Mouse (Mus musculus) embryonic stem cell, embryonic (primary cell): ENCODE measurements at regions not wholly inside any gene's neighbourhood (a gene's known extent, or its start where the extent isn't known, plus 50 kb on each side); places are given as distances from the start of the nearest gene placed in this dataset.

Experiments
- CTCF ChIA-PET, 4 experiments: fragments of 300-600 bp in 2 of 4; fragments of 350-600 bp in 2 of 4; sonication (Branson Sonifier 250); formaldehyde crosslinking; loops; one replicate each; lab custom pipeline; 2022; ENCODE audit warnings: inconsistent platforms in 2 of 4; lab: Charles Lee
- POLR2A ChIA-PET, 4 experiments: fragments of 300-600 bp in 2 of 4; fragments of 350-600 bp in 2 of 4; sonication (Branson Sonifier 250); formaldehyde crosslinking; loops; one replicate each; lab custom pipeline; 2022; ENCODE audit warnings: antibody characterized with exemption in 4 of 4, inconsistent platforms in 1 of 4; lab: Charles Lee

GRCm38 (mm10) chr19:14664682-14665417, 67.0 kb upstream of the Tle4 start:
- POLR2A ChIA-PET, result interaction anchor here in 3 of 4 experiments (0.6 to 9.5 kb wide), 17 partner anchors 9 to 134 kb away, joined by 3 to 115 read pairs (median 4); partner anchors contain the start of gene Tle4 (in 2 of the 3)
- CTCF ChIA-PET, result no interaction called here

GRCm38 (mm10) chr19:14664096-14664586, 66.3 kb upstream of the Tle4 start:
- ChIA-PET CTCF (no interaction called here), POLR2A (interaction anchor here in 3 of 4 experiments (0.6 to 9.5 kb wide), 22 partner anchors 9 to 320 kb away, joined by 3 to 115 read pairs (median 4); partner anchors contain the start of gene Tle4 (in 3 of the 3))

GRCm38 (mm10) chr19:14663350-14663749, 65.5 kb upstream of the Tle4 start:
- ChIA-PET POLR2A (interaction anchor here in 3 of 4 experiments (0.6 to 9.5 kb wide), 19 partner anchors 8 to 319 kb away, joined by 3 to 115 read pairs (median 6); partner anchors contain the start of gene Tle4 (in 3 of the 3)), CTCF (interaction anchor here in 1 of 4 experiments (1.1 kb wide), 1 partner anchor 372 kb away, joined by 3 read pairs; no protein-coding TSS in a partner anchor)

GRCm38 (mm10) chr19:14659725-14660124, 61.9 kb upstream of the Tle4 start:
- ChIA-PET CTCF (no interaction called here), POLR2A (interaction anchor here in 3 of 4 experiments (0.5 to 9.5 kb wide), 6 partner anchors 16 to 232 kb away, joined by 3 to 115 read pairs (median 10); partner anchors contain the start of gene Tle4 (in 3 of the 3))

- ChIA-PET CTCF (no interaction called here), POLR2A (interaction anchor here in 2 of 4 experiments (1.1 to 9.5 kb wide), 3 partner anchors 16 to 60 kb away, joined by 3 to 115 read pairs (median 13); partner anchors contain the start of gene Tle4 (in 1 of the 2))
Observed at GRCm38 (mm10) chr19:14658479-14658878, 60.6 kb upstream of the Tle4 start.

GRCm38 (mm10) chr19:14656022-14656388, 58.2 kb upstream of the Tle4 start:
- CTCF ChIA-PET, result interaction anchor here in 1 of 4 experiments (0.7 kb wide), 1 partner anchor 217 kb away, joined by 3 read pairs; no protein-coding TSS in a partner anchor
- POLR2A ChIA-PET, result interaction anchor here in 3 of 4 experiments (0.7 to 4.3 kb wide), 17 partner anchors 9 to 179 kb away, joined by 3 to 22 read pairs (median 4); partner anchors contain the start of gene Tle4 (in 2 of the 3)

- ChIA-PET CTCF (interaction anchor here in 2 of 4 experiments (0.5 to 0.7 kb wide), 2 partner anchors 36 to 217 kb away, joined by 3 read pairs; no protein-coding TSS in a partner anchor), POLR2A (interaction anchor here (0.7 to 4.3 kb wide), 19 partner anchors 9 to 180 kb away, joined by 3 to 22 read pairs (median 4); partner anchors contain the start of gene Tle4 (in 2 of the 4))
Observed at GRCm38 (mm10) chr19:14655302-14656021, 57.6 kb upstream of the Tle4 start.
